Mouse (Mus musculus): Measurements from ENCODE around the gene Ccdc13.
A peak's percentile ranks its signal among the peaks of the same experiment; 100 is the strongest.

The Ccdc13 gene

GRCm38 (mm10) chr9:121838829-121839621 is at the start of gene Ccdc13:
Gene Ccdc13 (minus strand): TSS chr9:121839461.
- DNase-seq = no peak

GRCm38 (mm10) chr9:121882015-121882457 is 42.8 kb upstream of the Ccdc13 start:
- DNase-seq = no peak

GRCm38 (mm10) chr9:121881301-121881700 is 42.0 kb upstream of the Ccdc13 start:
- no peak for DNase-seq

- DNase-seq = peak; percentile 22
These were observed 41.6 kb upstream of the Ccdc13 start for GRCm38 (mm10) chr9:121880840-121881239.

- DNase-seq = peak; percentile 51
These were observed 37.9 kb upstream of the Ccdc13 start for GRCm38 (mm10) chr9:121877052-121877740.

- no peak for DNase-seq
These were observed 34.3 kb upstream of the Ccdc13 start for GRCm38 (mm10) chr9:121873578-121873977.

GRCm38 (mm10) chr9:121872062-121872683 is 32.9 kb upstream of the Ccdc13 start:
- DNase-seq = no peak

- no peak for DNase-seq
These were observed 30.8 kb upstream of the Ccdc13 start for GRCm38 (mm10) chr9:121869973-121870515.

- DNase-seq = no peak
These were observed 30.2 kb upstream of the Ccdc13 start for GRCm38 (mm10) chr9:121869432-121869831.

- DNase-seq = no peak
These were observed 29.0 kb upstream of the Ccdc13 start for GRCm38 (mm10) chr9:121868236-121868635.

GRCm38 (mm10) chr9:121867632-121868031 is 28.4 kb upstream of the Ccdc13 start:
- DNase-seq = no peak

- DNase-seq = no peak
These were observed 26.3 kb upstream of the Ccdc13 start for GRCm38 (mm10) chr9:121865425-121866008.

- DNase-seq = no peak
These were observed 25.6 kb upstream of the Ccdc13 start for GRCm38 (mm10) chr9:121864837-121865236.

GRCm38 (mm10) chr9:121860921-121861320 is 21.7 kb upstream of the Ccdc13 start:
- DNase-seq = no peak

GRCm38 (mm10) chr9:121859345-121859744 is 20.1 kb upstream of the Ccdc13 start:
- no peak for DNase-seq

- no peak for DNase-seq
These were observed 18.9 kb upstream of the Ccdc13 start, which contains the start of gene Higd1a for GRCm38 (mm10) chr9:121858153-121858488. Gene Higd1a (minus strand): TSS chr9:121858362.

- peak; percentile 97 for DNase-seq
These were observed 18.4 kb upstream of the Ccdc13 start for GRCm38 (mm10) chr9:121857474-121858152.

GRCm38 (mm10) chr9:121856649-121857416 is 17.6 kb upstream of the Ccdc13 start:
- no peak for DNase-seq

- DNase-seq = no peak
These were observed 15.0 kb upstream of the Ccdc13 start for GRCm38 (mm10) chr9:121854246-121854645.

GRCm38 (mm10) chr9:121847842-121848241 is 8.6 kb upstream of the Ccdc13 start:
- DNase-seq = no peak

GRCm38 (mm10) chr9:121847138-121847537 is 7.9 kb upstream of the Ccdc13 start:
- no peak for DNase-seq
